Mouse (Mus musculus) cerebellum, adult 9-10 months (tissue): ENCODE measurements around the gene Oxa1l.
"Not testable (repeated sequence)": the region's sequence is repeated elsewhere in the genome, so short reads cannot be mapped to it uniquely, and the experiment has no call there.

Experiments used
- DNase-seq: peaks from one replicate; pipeline ENCODE4 v3.0.0; 2022

The Oxa1l gene

DNA sequence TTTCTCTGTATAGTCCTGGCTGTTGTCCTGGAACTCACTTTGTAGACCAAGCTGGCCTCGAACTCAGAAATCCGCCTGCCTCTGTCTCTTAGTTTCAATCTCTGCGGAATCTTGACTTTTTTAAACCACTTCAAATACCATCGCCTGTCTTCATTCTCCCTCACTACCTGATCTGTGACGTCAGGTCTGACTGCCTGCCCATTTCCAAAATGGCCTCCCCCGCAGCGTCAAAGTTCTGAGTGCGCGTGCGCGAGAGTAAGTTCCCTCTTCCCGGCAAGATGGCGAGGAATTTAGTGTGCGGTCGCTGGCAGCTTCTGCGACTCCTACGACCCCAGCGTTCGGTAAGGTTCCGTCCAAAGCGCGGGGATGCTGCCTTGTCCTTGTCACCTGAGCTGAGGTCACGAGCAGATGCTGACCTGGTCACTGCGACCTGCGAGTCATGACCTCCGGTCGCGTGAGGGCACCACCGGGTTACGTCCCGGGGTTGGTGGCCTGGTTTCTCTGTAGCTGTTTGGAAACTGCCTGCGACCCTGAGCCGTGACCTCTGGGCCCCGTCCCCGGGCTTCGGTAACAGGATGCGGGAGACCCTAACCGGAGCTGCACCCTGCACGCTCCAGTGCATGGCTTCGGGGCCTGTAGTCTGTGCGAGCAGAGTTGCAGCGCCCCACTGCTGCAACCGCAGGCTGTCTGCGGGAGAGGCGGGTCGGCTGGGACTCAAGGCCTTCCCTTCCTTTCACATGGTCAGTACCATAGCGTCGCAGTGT, at the start of gene Oxa1l:
TSS of gene Oxa1l (plus strand) at position 258 of the 764 bp plus-strand sequence.
- DNase-seq: peak; percentile 98

DNA sequence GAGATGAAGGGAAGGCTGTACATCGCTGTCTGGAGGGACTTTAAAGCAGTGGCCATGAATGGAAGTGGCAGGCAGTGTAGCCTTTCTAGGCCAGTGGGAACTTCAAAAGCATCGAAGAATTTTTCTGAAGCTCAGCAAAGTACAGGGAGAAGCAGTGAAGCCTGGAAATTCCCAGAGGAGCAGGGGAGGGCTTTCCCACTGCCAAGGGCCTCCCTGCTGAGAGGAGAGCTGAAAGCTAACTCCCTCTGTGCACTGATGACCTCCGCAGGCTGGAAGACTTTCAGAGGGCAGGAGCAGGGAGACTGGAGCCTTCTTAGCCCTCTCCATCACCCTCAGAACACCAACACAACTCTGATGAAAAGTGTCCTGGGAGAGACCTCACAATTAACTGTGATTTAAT, 48.9 kb upstream of the Oxa1l start:
- DNase-seq: no peak

- no peak for DNase-seq
Measured at GRCm38 (mm10) chr14:54321556-54322376, 38.9 kb upstream of the Oxa1l start.

DNA sequence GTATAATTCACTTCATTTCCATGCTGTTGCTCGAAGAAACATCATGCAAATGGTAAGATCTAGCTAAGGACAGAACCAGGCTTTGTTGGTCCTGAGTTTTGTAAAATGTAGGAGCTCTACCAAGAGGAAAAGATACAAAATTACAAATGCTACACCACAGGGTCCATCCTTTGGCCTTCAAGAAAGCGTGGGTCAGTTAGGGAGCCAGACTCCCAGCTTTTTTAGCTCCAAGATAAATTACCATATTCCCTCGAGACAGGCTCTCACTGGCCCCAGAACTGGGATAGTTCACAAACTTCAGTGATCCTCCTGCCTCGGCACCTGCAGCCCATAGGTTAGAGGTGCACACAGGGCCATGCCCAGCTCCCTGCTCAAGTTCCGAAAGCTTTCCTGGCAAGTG, 36.1 kb upstream of the Oxa1l start:
- DNase-seq: no peak

- DNase-seq: no peak
Measured at GRCm38 (mm10) chr14:54328548-54328947, 32.1 kb upstream of the Oxa1l start.

DNA sequence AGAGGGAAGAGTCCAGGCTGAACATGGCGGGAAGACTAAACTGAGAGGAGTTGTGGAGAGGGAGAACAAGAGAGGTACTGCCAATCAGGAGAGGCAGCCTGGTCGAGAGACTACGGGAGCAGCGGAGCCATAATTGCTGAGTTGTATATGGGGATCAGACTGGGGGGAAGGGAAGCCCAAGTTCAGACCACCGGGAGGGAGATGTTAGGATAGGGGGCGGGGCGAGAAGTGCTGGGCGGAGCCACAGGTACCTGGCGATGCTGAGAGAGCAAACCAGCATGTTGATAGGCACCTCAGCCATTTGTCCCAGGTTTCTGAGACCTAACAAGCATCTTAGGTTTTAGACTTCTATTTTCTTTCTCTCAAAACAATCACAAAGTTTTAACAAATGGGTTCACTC, 31.4 kb upstream of the Oxa1l start:
- DNase-seq: no peak

- DNase-seq: no peak
Measured at GRCm38 (mm10) chr14:54331178-54331577, 29.5 kb upstream of the Oxa1l start.

DNA sequence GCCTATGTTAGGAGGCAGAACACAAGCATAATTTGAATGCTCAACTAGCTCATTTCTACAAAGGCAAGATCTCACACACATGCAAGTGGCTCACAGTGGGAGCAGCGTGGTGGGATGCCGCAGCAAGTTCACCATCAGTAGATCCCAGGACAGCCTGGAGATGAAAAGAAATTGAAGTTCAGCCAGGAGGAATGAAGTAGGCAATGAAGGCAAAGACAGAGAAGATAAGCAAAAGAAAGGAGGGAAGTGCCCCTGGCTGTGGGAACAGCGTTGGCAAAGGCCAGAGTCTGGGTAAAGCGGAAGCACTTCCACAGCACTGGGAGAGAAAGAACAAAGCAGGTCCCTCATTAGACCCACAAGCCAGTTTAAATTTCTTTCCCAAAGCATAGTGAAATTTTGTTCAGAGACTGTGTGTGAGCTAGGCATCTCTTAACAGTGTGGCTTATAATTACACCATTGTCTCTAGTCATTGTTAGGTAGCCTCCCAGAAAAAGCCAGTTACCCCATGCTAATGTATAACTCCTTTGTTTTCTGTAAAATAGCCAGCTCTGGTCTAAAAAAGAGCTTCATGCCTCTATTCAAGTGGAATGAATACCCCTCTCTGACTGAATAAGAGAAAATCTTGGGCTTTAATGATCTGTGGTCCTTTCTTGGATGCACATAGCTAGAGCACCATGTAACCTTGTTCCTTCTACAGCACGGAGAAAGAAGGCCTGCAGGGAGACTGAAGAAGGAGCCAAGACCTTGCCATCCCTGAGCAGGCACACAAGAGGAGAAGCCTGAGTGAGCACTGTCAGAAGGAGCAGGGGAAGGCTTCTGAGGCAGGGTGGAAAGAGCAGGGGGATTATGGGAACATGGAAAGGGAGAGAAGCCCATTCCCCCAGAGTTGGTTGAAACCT, 28.2 kb upstream of the Oxa1l start:
- DNase-seq: no peak

DNA sequence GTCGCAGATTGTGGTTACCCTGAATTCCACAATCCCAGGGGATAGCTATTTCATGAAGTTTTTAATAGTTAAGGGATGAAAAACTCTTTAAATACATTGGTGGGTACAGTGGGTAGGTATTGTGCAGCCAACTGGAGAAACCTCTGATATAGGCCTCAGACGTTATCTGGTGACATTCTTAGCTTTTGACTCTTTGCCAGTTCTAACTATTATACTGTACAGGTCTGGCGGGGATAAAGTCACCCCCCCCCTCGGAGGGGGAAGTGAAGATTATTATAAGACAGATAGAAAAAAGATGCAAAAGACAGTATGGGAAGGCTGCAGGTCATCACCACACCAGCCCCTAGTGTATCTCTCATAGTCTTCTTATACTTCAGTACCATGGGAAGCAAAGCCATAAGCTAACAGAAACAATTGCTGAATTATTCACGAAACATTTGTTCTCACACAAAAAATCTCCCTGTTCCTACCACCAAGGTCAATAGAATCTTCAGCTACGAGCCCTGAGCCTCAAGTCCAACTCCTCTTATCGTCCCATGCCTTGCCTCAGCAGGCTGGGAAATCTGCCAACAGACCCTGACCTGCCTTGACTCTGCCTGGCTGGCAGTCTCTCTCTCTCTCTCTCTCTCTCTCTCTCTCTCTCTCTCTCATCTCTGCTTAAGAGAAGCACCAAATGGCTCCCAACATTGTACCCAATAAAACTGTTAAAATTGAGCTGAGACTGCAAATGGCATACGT, 27.0 kb upstream of the Oxa1l start:
- DNase-seq: no peak

GRCm38 (mm10) chr14:54340836-54341235, 19.8 kb upstream of the Oxa1l start:
- no peak for DNase-seq

DNA sequence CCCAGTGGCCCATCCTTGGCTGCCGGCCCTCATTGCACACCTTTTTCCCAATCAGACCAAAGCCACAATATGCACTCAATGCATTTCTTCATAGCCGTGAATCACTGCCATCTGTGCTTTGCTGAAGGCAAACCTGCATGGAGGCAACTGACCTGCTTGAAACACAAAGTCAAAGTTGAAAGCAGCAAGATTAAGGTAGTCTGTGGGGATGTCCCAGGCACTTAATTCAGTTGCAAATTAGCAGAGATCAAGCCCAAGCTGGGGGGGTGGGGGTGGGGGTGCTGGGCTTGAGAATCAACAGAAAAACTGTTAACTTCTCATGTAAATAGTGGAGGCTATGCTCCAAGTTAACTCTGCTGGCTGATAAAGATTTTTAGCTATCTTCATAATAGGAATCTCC, 18.8 kb upstream of the Oxa1l start:
- not testable (repeated sequence) for DNase-seq

GRCm38 (mm10) chr14:54350773-54351541, 9.7 kb upstream of the Oxa1l start:
- DNase-seq: not testable (repeated sequence)

DNA sequence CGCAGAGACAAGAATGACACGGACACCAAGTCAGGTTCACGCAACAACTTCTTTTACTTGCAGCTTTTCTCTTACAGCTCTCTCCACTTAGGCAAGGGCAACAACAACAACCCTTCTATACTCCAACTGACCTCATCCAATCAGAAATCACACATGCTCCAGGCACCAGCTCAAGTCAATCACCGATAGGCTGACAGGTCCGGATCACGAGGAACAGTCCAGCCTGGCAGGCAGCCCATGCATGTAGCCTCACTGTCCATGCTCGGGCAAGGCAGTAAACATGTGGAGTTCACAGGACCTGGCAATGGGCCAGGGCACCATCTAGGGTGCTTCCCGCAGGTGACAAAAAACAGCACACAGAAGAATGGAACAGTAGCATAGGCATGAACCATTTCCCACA, 8.3 kb upstream of the Oxa1l start:
- no peak for DNase-seq

DNA sequence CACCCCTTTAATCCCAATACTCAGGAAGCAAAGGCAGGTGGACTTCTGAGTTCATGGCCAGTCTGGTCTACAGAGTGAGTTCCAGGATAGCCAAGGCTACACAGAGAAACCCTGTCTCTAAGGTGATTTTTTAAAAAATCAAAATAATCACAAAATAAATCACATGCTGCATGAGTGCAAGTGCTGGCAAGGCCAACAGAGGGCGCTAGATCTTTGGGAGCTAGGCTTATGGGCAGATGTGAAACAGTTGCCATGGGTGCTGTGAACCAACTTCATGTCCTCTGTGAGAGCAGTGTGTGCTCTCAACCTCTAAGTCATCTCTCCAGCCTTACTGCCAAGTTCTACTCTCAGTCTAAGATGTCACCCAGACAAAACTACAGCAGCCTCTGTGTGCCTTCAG, 6.2 kb upstream of the Oxa1l start:
- no peak for DNase-seq

- DNase-seq: no peak
Measured at GRCm38 (mm10) chr14:54363156-54363555, 2.5 kb downstream of the Oxa1l start.

DNA sequence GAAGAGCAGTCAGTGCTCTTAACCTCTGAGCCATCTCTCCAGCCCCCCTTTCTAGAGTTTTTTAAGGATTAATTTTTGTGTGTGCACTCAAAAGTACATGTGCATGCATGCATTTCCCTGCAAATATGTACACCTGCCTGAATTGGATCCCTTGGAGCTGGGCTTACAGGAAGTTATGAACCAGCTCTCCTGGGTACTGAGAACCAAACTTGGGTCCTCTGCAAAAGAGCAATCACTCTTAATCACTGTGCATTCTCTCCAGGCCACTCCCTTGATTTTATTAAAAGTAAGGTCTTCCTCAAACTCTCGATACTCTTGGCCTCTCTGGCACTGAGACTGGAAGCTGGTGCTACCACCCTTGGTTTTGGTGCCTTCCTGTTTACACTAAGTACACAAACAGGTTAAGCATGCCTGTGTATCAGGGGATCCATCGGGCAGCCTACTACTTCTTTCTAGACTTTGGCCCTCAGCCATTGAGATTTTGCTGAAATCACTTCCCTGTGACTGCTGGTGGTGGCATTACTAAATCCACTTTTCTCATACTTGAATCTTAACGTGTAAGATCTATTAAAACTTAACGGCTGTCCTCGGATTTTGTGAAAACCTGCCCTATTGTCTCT, 4.5 kb downstream of the Oxa1l start:
- DNase-seq: no peak

- DNase-seq: no peak
Measured at GRCm38 (mm10) chr14:54366581-54366980, 5.9 kb downstream of the Oxa1l start.

DNA sequence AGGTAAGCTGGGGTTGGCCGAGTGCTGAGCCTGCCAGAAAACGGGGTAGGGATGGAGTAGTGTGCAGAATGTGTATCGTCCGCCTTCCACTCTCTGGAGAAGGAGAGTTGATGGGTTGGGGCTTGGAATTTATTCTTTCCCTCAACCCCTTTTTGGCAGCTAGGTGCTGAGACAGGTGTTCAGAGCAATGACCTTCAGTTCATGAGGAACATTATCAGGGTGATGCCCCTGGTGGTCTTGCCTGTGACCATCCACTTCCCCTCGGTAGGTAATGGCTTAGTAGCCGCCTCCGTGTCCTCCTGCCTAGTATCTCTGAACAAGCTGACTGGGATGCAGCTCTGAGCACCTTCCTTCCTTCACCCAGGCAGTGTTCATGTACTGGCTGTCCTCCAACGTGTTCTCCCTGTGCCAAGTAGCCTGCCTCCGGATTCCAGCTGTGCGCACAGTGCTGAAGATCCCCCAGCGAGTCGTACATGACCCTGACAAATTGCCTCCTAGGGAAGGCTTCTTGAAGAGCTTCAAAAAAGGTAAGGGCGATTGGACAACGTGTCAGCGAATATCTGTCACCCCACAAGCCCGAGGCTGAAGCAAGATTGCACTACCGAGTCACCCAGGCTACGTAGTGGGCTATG, 6.9 kb downstream of the Oxa1l start:
- DNase-seq: no peak

DNA sequence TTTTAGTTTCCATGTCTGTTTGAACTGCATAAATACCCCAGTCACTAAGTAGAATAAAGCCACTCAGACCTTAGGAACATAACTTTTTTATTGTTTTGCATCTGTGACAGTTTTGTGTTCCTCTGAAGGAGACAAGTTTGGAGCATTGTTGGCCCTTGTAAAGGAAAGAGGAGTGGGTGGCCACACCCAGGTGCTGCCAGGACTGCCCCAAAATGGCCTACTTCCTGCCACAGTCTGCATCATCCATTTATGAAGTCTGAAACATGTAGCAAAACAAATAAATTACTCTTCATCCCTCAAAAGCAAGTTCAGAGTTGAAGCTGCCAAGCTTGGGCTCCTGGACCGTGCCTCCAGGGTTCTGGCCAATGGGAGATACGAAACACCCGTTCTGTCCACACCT, 8.7 kb downstream of the Oxa1l start:
- no peak for DNase-seq

DNA sequence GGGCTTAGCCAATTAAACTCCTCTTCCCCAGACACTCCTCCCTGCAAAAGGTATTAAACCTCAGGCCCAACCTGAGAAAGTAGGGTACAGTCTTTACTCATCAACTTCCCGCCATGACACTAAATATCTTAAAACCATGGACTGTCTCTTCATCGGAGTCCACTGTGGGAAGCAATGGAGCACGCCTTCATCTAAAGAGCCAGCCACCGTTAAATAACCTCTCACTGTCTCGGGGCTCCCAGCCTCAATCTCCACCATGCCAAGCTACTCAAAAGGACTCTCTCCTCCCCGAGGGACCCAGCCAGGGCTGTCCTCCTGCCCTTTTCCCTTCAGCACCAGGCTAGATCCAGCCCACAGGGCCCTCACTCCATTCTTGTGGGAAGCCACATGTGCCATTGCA, 10.0 kb downstream of the Oxa1l start:
- DNase-seq: no peak

GRCm38 (mm10) chr14:54371460-54371859, 10.8 kb downstream of the Oxa1l start:
- no peak for DNase-seq
